Mouse (Mus musculus) monocyte, adult 2 months (primary cell): Measurements from ENCODE around the gene Abl2.
A peak's percentile ranks its signal among the peaks of the same experiment; 100 is the strongest.
"Not testable (repeated sequence)": the region's sequence is repeated elsewhere in the genome, so short reads cannot be mapped to it uniquely, and the experiment has no call there.

Experiments used
- DNase-seq, 2 experiments: peaks; one replicate each; pipeline ENCODE4 v3.0.0; 2022; ENCODE audit warnings: low spot score in 2 of 2, low read depth in 1 of 2

Abl2 gene

GRCm38 (mm10) chr1:156558024-156558930 lies at the start of gene Abl2:
Gene Abl2 (plus strand): TSS chr1:156558786.
- peak; percentile 48 to 77 for DNase-seq

GRCm38 (mm10) chr1:156520136-156520780 lies 38.3 kb upstream of the Abl2 start:
- DNase-seq: no peak

- DNase-seq: peak; percentile 3 to 9
These were observed 36.6 kb upstream of the Abl2 start for GRCm38 (mm10) chr1:156521796-156522517.

- DNase-seq: not testable (repeated sequence)
These were observed 34.7 kb upstream of the Abl2 start, which contains the start of gene Gm10031 for GRCm38 (mm10) chr1:156523842-156524241. Gene Gm10031 (plus strand): TSS chr1:156524012.

GRCm38 (mm10) chr1:156532476-156533175 lies 26.0 kb upstream of the Abl2 start:
- not testable (repeated sequence) for DNase-seq

GRCm38 (mm10) chr1:156533483-156533882 lies 25.1 kb upstream of the Abl2 start:
- no peak for DNase-seq

- no peak for DNase-seq
These were observed 24.7 kb upstream of the Abl2 start for GRCm38 (mm10) chr1:156533911-156534310.

GRCm38 (mm10) chr1:156537031-156537430 lies 21.6 kb upstream of the Abl2 start:
- DNase-seq: no peak

GRCm38 (mm10) chr1:156537701-156538100 lies 20.9 kb upstream of the Abl2 start:
- no peak for DNase-seq

GRCm38 (mm10) chr1:156538382-156538781 lies 20.2 kb upstream of the Abl2 start:
- DNase-seq: no peak

- DNase-seq: no peak
These were observed 18.6 kb upstream of the Abl2 start for GRCm38 (mm10) chr1:156539787-156540560.

GRCm38 (mm10) chr1:156543999-156544398 lies 14.6 kb upstream of the Abl2 start:
- DNase-seq: no peak

GRCm38 (mm10) chr1:156558950-156559640 lies 509 bp downstream of the Abl2 start:
- DNase-seq: no peak

GRCm38 (mm10) chr1:156559641-156560020 lies 1.0 kb downstream of the Abl2 start:
- DNase-seq: no peak

GRCm38 (mm10) chr1:156560500-156560899 lies 1.9 kb downstream of the Abl2 start:
- no peak for DNase-seq

GRCm38 (mm10) chr1:156565328-156565727 lies 6.7 kb downstream of the Abl2 start:
- no peak for DNase-seq

- no peak for DNase-seq
These were observed 7.5 kb downstream of the Abl2 start for GRCm38 (mm10) chr1:156566132-156566531.

- DNase-seq: no peak
These were observed 11.0 kb downstream of the Abl2 start for GRCm38 (mm10) chr1:156569615-156570014.

GRCm38 (mm10) chr1:156572952-156573351 lies 14.4 kb downstream of the Abl2 start:
- no peak for DNase-seq

GRCm38 (mm10) chr1:156581149-156581548 lies 22.6 kb downstream of the Abl2 start:
- DNase-seq: no peak
